17 mouse cellular contexts compared by ENCODE assay signal in the genomic region with DNA sequence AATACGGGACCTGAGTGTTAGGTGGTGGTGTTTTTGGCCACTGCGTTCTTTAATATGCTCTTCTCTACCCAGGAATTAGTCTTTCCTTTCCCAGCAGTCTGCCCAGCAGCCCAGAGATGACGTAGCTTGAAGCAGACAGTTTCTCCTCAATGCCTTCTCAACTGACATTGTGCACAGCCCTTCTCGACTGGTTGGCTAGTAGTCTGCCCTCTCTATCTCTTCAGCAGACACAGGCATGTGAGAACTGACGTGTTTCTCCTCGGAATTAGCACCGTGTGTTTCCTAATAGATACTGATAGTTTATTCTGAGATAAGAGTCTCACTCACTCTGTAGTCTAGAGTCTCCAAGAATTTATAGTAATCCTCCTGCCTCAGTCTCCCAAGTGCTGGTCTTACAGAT. TPM values are rescaled to one million over a fixed set of nuclear protein-coding genes. Genes with fewer than 3 reads are reported as not detected.
"Had no signal": no experiment of that assay in that cellular context is flagged by ENCODE, and none has a peak within 500 bp of the region (broad histone marks: within the 10 kb centered on the region; RNA-seq: fewer than 3 reads in every experiment).

No protein-coding gene starts in this region.

- H3K4me2 ChIP-seq: limb, embryonic 12.5 days; limb, embryonic 15.5 days; lung, embryonic 15.5 days; midbrain, embryonic 13.5 days had no signal

- H3K9ac ChIP-seq: limb, embryonic 12.5 days; limb, embryonic 15.5 days; liver, embryonic 14.5 days; lung, embryonic 15.5 days; midbrain, embryonic 13.5 days had no signal

- H3K9me3 ChIP-seq: limb, embryonic 12.5 days; limb, embryonic 15.5 days; lung, embryonic 15.5 days; midbrain, embryonic 10.5 days; midbrain, embryonic 13.5 days had no signal

- DNase-seq: kidney, postnatal 14 days; kidney, postnatal 4 days; left cerebral cortex, postnatal 4 days; lung, adult 18-20 months; lung, postnatal 10 days; lung, postnatal 36 days; thymus, adult 18-20 months; thymus, postnatal 36 days had no signal

- H3K27me3 ChIP-seq: limb, embryonic 12.5 days; limb, embryonic 15.5 days; lung, embryonic 15.5 days; midbrain, embryonic 13.5 days had no signal

- H3K27ac ChIP-seq: limb, embryonic 12.5 days; limb, embryonic 15.5 days; liver, embryonic 14.5 days; lung, embryonic 15.5 days; midbrain, embryonic 10.5 days; midbrain, embryonic 13.5 days had no signal

- H3K4me1 ChIP-seq: limb, embryonic 15.5 days; lung, embryonic 15.5 days; megakaryocyte, embryonic 14.5 days; midbrain, embryonic 13.5 days had no signal

- H3K36me3 ChIP-seq: limb, embryonic 12.5 days; limb, embryonic 15.5 days; lung, embryonic 15.5 days; midbrain, embryonic 10.5 days; midbrain, embryonic 13.5 days had no signal

- H3K4me3 ChIP-seq: limb, embryonic 12.5 days; limb, embryonic 15.5 days; lung, embryonic 15.5 days; megakaryocyte, embryonic 14.5 days; midbrain, embryonic 10.5 days; midbrain, embryonic 13.5 days had no signal

- ATAC-seq: midbrain, embryonic 13.5 days; midbrain, embryonic 16.5 days had no signal

RNA-seq across cellular contexts. Expression of a gene that starts 10.2 kb away (rescaled TPM):
- polyA plus RNA-seq: spleen, adult 2 months had no signal
